Mouse (Mus musculus) cortical plate, adult 2 months (tissue): ENCODE results near the gene Axin2.

Source experiments
- CTCF ChIP-seq: fragments of 200-500 bp; IDR thresholded peaks from 2 replicates; pipeline ENCODE4 v1.5.1; 2011; ENCODE audit warnings: mild to moderate bottlenecking, control low read depth, low read length; ENCODE audit not compliant: insufficient read depth; ENCODE audit errors: extremely low read depth
- POLR2A ChIP-seq: fragments of 200-500 bp; IDR thresholded peaks from 2 replicates; pipeline ENCODE4 v1.6.1; 2011; ENCODE audit warnings: mild to moderate bottlenecking, low read length, control low read depth; ENCODE audit not compliant: insufficient read depth; ENCODE audit errors: extremely low read depth

GRCm38 (mm10) chr11:108923781-108924180 is 3.6 kb downstream of the Axin2 start:
- no peak for TF ChIP-seq CTCF
- no peak for TF ChIP-seq POLR2A
